Mouse (Mus musculus): ENCODE results near the gene Ablim2. TPM values are rescaled to one million over a fixed set of nuclear protein-coding genes. Genes with fewer than 3 reads are reported as not detected.

Ablim2 gene
- polyA plus RNA-seq, 1 experiment from 2014 or later: 5.7 TPM

- H3K9ac ChIP-seq (ENCODE audit: low read depth, low read length): no peak overlapping the region
- no peaks in the 10 kb centered on the region for H3K27me3 ChIP-seq (replicated peaks; ENCODE audit: control insufficient read depth, insufficient read depth, low read length)
- no peak overlapping the region for H3K4me2 ChIP-seq (ENCODE audit: low read depth, low read length)
- H3K27ac ChIP-seq (ENCODE audit: low read length): no peak overlapping the region
- no peak overlapping the region for H3K4me3 ChIP-seq (ENCODE audit: low read length)
- no peaks in the 10 kb centered on the region for H3K9me3 ChIP-seq (ENCODE audit: control insufficient read depth, low read length)
- ATAC-seq: no peak
- 76% methylated on average over 13 of the region's 13 CpGs for WGBS
- no peaks in the 10 kb centered on the region for H3K4me1 ChIP-seq (ENCODE audit: control insufficient read depth, insufficient read depth, low read length)
- no peaks in the 10 kb centered on the region for H3K36me3 ChIP-seq (ENCODE audit: control insufficient read depth, insufficient read depth, low read length)
These were observed 54.1 kb downstream of the Ablim2 start for GRCm38 (mm10) chr5:35811639-35812295.

GRCm38 (mm10) chr5:35814334-35814941 is 56.8 kb downstream of the Ablim2 start:
- no peaks in the 10 kb centered on the region for H3K9me3 ChIP-seq (ENCODE audit: control insufficient read depth, low read length)
- H3K36me3 ChIP-seq (ENCODE audit: control insufficient read depth, insufficient read depth, low read length): no peaks in the 10 kb centered on the region
- H3K4me1 ChIP-seq (ENCODE audit: control insufficient read depth, insufficient read depth, low read length): no peaks in the 10 kb centered on the region
- H3K27me3 ChIP-seq (replicated peaks; ENCODE audit: control insufficient read depth, insufficient read depth, low read length): no peaks in the 10 kb centered on the region
- no peak overlapping the region for H3K4me2 ChIP-seq (ENCODE audit: low read depth, low read length)
- H3K27ac ChIP-seq (ENCODE audit: low read length): no peak overlapping the region
- H3K9ac ChIP-seq (ENCODE audit: low read depth, low read length): no peak overlapping the region
- no peak for ATAC-seq
- WGBS: 58% methylated on average over 15 of the region's 15 CpGs
- H3K4me3 ChIP-seq (ENCODE audit: low read length): no peak overlapping the region

GRCm38 (mm10) chr5:35815051-35815450 is 57.4 kb downstream of the Ablim2 start:
- WGBS: 42% methylated on average over 2 of the region's 2 CpGs
- no peak for ATAC-seq
- no peak overlapping the region for H3K27ac ChIP-seq (ENCODE audit: low read length)
- no peaks in the 10 kb centered on the region for H3K36me3 ChIP-seq (ENCODE audit: control insufficient read depth, insufficient read depth, low read length)
- no peak overlapping the region for H3K4me3 ChIP-seq (ENCODE audit: low read length)
- no peak overlapping the region for H3K9ac ChIP-seq (ENCODE audit: low read depth, low read length)
- no peak overlapping the region for H3K4me2 ChIP-seq (ENCODE audit: low read depth, low read length)
- no peaks in the 10 kb centered on the region for H3K9me3 ChIP-seq (ENCODE audit: control insufficient read depth, low read length)
- no peaks in the 10 kb centered on the region for H3K27me3 ChIP-seq (replicated peaks; ENCODE audit: control insufficient read depth, insufficient read depth, low read length)
- H3K4me1 ChIP-seq (ENCODE audit: control insufficient read depth, insufficient read depth, low read length): no peaks in the 10 kb centered on the region

GRCm38 (mm10) chr5:35817266-35817665 is 59.6 kb downstream of the Ablim2 start:
- no peak overlapping the region for H3K4me3 ChIP-seq (ENCODE audit: low read length)
- no peaks in the 10 kb centered on the region for H3K9me3 ChIP-seq (ENCODE audit: control insufficient read depth, low read length)
- 89% methylated on average over 3 of the region's 5 CpGs for WGBS
- no peaks in the 10 kb centered on the region for H3K4me1 ChIP-seq (ENCODE audit: control insufficient read depth, insufficient read depth, low read length)
- H3K27ac ChIP-seq (ENCODE audit: low read length): no peak overlapping the region
- ATAC-seq: no peak
- no peaks in the 10 kb centered on the region for H3K27me3 ChIP-seq (replicated peaks; ENCODE audit: control insufficient read depth, insufficient read depth, low read length)
- H3K9ac ChIP-seq (ENCODE audit: low read depth, low read length): no peak overlapping the region
- no peaks in the 10 kb centered on the region for H3K36me3 ChIP-seq (ENCODE audit: control insufficient read depth, insufficient read depth, low read length)
- no peak overlapping the region for H3K4me2 ChIP-seq (ENCODE audit: low read depth, low read length)

GRCm38 (mm10) chr5:35817882-35818281 is 60.2 kb downstream of the Ablim2 start:
- Histone ChIP-seq H3K4me1 (ENCODE audit: control insufficient read depth, insufficient read depth, low read length) (no peaks in the 10 kb centered on the region), H3K4me2 (ENCODE audit: low read depth, low read length) (no peak overlapping the region), H3K27me3 (replicated peaks; ENCODE audit: control insufficient read depth, insufficient read depth, low read length) (no peaks in the 10 kb centered on the region), H3K27ac (ENCODE audit: low read length) (no peak overlapping the region), H3K9me3 (ENCODE audit: control insufficient read depth, low read length) (no peaks in the 10 kb centered on the region), H3K9ac (ENCODE audit: low read depth, low read length) (no peak overlapping the region), H3K4me3 (ENCODE audit: low read length) (no peak overlapping the region), H3K36me3 (ENCODE audit: control insufficient read depth, insufficient read depth, low read length) (no peaks in the 10 kb centered on the region)
- WGBS: 85% methylated on average over 3 of the region's 3 CpGs
- ATAC-seq: no peak

- Histone ChIP-seq H3K36me3 (ENCODE audit: control insufficient read depth, insufficient read depth, low read length) (no peaks in the 10 kb centered on the region), H3K9ac (ENCODE audit: low read depth, low read length) (no peak overlapping the region), H3K4me1 (ENCODE audit: control insufficient read depth, insufficient read depth, low read length) (no peaks in the 10 kb centered on the region), H3K9me3 (ENCODE audit: control insufficient read depth, low read length) (no peaks in the 10 kb centered on the region), H3K27me3 (replicated peaks; ENCODE audit: control insufficient read depth, insufficient read depth, low read length) (no peaks in the 10 kb centered on the region), H3K4me3 (ENCODE audit: low read length) (no peak overlapping the region), H3K4me2 (ENCODE audit: low read depth, low read length) (no peak overlapping the region), H3K27ac (ENCODE audit: low read length) (no peak overlapping the region)
- WGBS: 87% methylated on average over 5 of the region's 5 CpGs
- ATAC-seq: no peak
These were observed 65.0 kb downstream of the Ablim2 start for GRCm38 (mm10) chr5:35822721-35823120.

GRCm38 (mm10) chr5:35826465-35826864 is 68.8 kb downstream of the Ablim2 start:
- Histone ChIP-seq H3K4me1 (ENCODE audit: control insufficient read depth, insufficient read depth, low read length) (no peaks in the 10 kb centered on the region), H3K9me3 (ENCODE audit: control insufficient read depth, low read length) (no peaks in the 10 kb centered on the region), H3K27me3 (replicated peaks; ENCODE audit: control insufficient read depth, insufficient read depth, low read length) (no peaks in the 10 kb centered on the region), H3K36me3 (ENCODE audit: control insufficient read depth, insufficient read depth, low read length) (no peaks in the 10 kb centered on the region), H3K27ac (ENCODE audit: low read length) (no peak overlapping the region), H3K4me3 (ENCODE audit: low read length) (no peak overlapping the region), H3K4me2 (ENCODE audit: low read depth, low read length) (no peak overlapping the region), H3K9ac (ENCODE audit: low read depth, low read length) (no peak overlapping the region)
- no peak for ATAC-seq
- WGBS: 67% methylated on average over 5 of the region's 5 CpGs

- WGBS: 66% methylated on average over 14 of the region's 14 CpGs
- H3K9me3 ChIP-seq (ENCODE audit: control insufficient read depth, low read length): no peaks in the 10 kb centered on the region
- H3K36me3 ChIP-seq (ENCODE audit: control insufficient read depth, insufficient read depth, low read length): no peaks in the 10 kb centered on the region
These were observed 69.4 kb downstream of the Ablim2 start for GRCm38 (mm10) chr5:35827075-35827474.

GRCm38 (mm10) chr5:35827856-35828255 is 70.2 kb downstream of the Ablim2 start:
- H3K4me3 ChIP-seq (ENCODE audit: low read length): no peak overlapping the region
- H3K4me1 ChIP-seq (ENCODE audit: control insufficient read depth, insufficient read depth, low read length): no peaks in the 10 kb centered on the region
- no peak for ATAC-seq
- no peak overlapping the region for H3K27ac ChIP-seq (ENCODE audit: low read length)
- no peaks in the 10 kb centered on the region for H3K9me3 ChIP-seq (ENCODE audit: control insufficient read depth, low read length)
- no peaks in the 10 kb centered on the region for H3K27me3 ChIP-seq (replicated peaks; ENCODE audit: control insufficient read depth, insufficient read depth, low read length)
- no peak overlapping the region for H3K4me2 ChIP-seq (ENCODE audit: low read depth, low read length)
- no peak overlapping the region for H3K9ac ChIP-seq (ENCODE audit: low read depth, low read length)
- 86% methylated on average over 5 of the region's 5 CpGs for WGBS
- no peaks in the 10 kb centered on the region for H3K36me3 ChIP-seq (ENCODE audit: control insufficient read depth, insufficient read depth, low read length)

More at GRCm38 (mm10) chr5:35827075-35827474, 69.4 kb downstream of the Ablim2 start:
- H3K27ac ChIP-seq (ENCODE audit: low read length): no peak overlapping the region
- no peak overlapping the region for H3K4me3 ChIP-seq (ENCODE audit: low read length)
- no peak overlapping the region for H3K4me2 ChIP-seq (ENCODE audit: low read depth, low read length)
- H3K9ac ChIP-seq (ENCODE audit: low read depth, low read length): no peak overlapping the region
- H3K4me1 ChIP-seq (ENCODE audit: control insufficient read depth, insufficient read depth, low read length): no peaks in the 10 kb centered on the region
- H3K27me3 ChIP-seq (replicated peaks; ENCODE audit: control insufficient read depth, insufficient read depth, low read length): no peaks in the 10 kb centered on the region
- no peak for ATAC-seq

GRCm38 (mm10) chr5:35830101-35830500 is 72.4 kb downstream of the Ablim2 start:
- H3K36me3 ChIP-seq (ENCODE audit: control insufficient read depth, insufficient read depth, low read length): no peaks in the 10 kb centered on the region
- WGBS: 82% methylated on average over 3 of the region's 3 CpGs
- H3K4me2 ChIP-seq (ENCODE audit: low read depth, low read length): no peak overlapping the region
- H3K27me3 ChIP-seq (replicated peaks; ENCODE audit: control insufficient read depth, insufficient read depth, low read length): no peaks in the 10 kb centered on the region
- ATAC-seq: no peak
- H3K9ac ChIP-seq (ENCODE audit: low read depth, low read length): no peak overlapping the region
- no peak overlapping the region for H3K27ac ChIP-seq (ENCODE audit: low read length)
- H3K4me3 ChIP-seq (ENCODE audit: low read length): no peak overlapping the region
- no peaks in the 10 kb centered on the region for H3K9me3 ChIP-seq (ENCODE audit: control insufficient read depth, low read length)
- no peaks in the 10 kb centered on the region for H3K4me1 ChIP-seq (ENCODE audit: control insufficient read depth, insufficient read depth, low read length)

Measured in intestine, embryonic 16.5 days (tissue).